Mouse (Mus musculus): ENCODE results near the gene Mapkap1. TPM values are rescaled to one million over a fixed set of nuclear protein-coding genes. Genes with fewer than 3 reads are reported as not detected.
"Not testable (repeated sequence)": the region's sequence is repeated elsewhere in the genome, so short reads cannot be mapped to it uniquely, and the experiment has no call there.

The Mapkap1 gene
- polyA plus RNA-seq, 1 experiment from 2014 or later, result 30.9 TPM

DNA sequence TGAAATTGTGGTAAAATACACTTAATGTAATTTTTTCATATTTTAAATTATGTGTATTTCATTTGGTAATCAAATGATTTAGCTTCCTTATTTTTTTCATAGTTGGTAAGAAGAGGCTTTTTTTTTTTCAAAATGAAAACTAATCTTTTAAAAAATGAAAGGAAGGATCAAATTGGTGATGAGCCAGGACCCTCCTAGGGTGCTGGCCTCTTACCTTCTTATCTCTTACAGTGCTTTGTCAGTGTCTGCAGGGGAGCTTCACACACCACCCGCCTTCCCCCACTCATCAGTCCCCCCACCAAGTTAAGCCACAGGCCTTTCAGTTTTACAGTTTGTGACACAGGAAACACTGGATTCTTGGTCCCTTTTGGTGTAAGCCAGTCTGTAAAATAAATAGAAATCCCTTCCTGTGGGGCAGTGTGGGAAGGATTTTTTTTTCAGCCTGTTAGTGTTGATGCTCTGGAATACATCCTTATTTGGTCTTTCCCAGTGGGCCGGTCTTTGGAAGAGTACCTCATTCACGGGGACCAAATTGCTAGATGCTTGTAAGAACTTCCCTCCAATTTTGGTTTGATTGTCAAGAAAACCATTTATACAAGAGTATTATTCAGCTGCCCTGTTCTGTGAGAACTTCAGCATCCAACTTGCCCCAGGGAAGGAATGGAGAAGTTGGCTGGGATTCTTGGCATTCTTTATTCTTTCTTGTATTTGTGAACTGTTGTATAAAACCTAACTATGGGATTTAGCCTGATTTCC is 97.6 kb downstream of the Mapkap1 start:
- WGBS (ENCODE audit: insufficient replicate concordance), result 44% methylated on average over 3 of the region's 3 CpGs
- Histone ChIP-seq H3K4me2 (no peak overlapping the region), H3K36me3 (replicated peaks) (0 out of 2 replicates have a peak, but pooled peaks cover 2% of the 10 kb centered on the region), H3K9ac (no peak overlapping the region), H3K9me3 (replicated peaks) (no peaks in the 10 kb centered on the region), H3K27me3 (no peaks in the 10 kb centered on the region), H3K27ac (replicated peaks) (no peak overlapping the region), H3K4me3 (replicated peaks) (no peak overlapping the region), H3K4me1 (replicated peaks) (no peaks in the 10 kb centered on the region)
- no peak for ATAC-seq (ENCODE audit: insufficient read depth)

- not testable (repeated sequence) for H3K27ac ChIP-seq (replicated peaks); H3K27me3 ChIP-seq; H3K4me2 ChIP-seq; H3K36me3 ChIP-seq (replicated peaks); H3K9me3 ChIP-seq (replicated peaks); H3K4me3 ChIP-seq (replicated peaks); H3K9ac ChIP-seq; ATAC-seq (ENCODE audit: insufficient read depth); H3K4me1 ChIP-seq (replicated peaks)
- 72% methylated on average over 2 of the region's 2 CpGs for WGBS (ENCODE audit: insufficient replicate concordance)
Measured at GRCm38 (mm10) chr2:34506162-34506561, 99.6 kb downstream of the Mapkap1 start.

- no peak for ATAC-seq (ENCODE audit: insufficient read depth)
- no peaks in the 10 kb centered on the region for H3K36me3 ChIP-seq (replicated peaks)
- H3K4me1 ChIP-seq (replicated peaks), result no peaks in the 10 kb centered on the region
- no peak overlapping the region for H3K4me3 ChIP-seq (replicated peaks)
- no peak overlapping the region for H3K4me2 ChIP-seq
- no peaks in the 10 kb centered on the region for H3K9me3 ChIP-seq (replicated peaks)
- H3K9ac ChIP-seq, result no peak overlapping the region
- no peak overlapping the region for H3K27ac ChIP-seq (replicated peaks)
- H3K27me3 ChIP-seq, result no peaks in the 10 kb centered on the region
- 86% methylated on average over 5 of the region's 5 CpGs for WGBS (ENCODE audit: insufficient replicate concordance)
Measured at GRCm38 (mm10) chr2:34509856-34510255, 103.3 kb downstream of the Mapkap1 start.

- Histone ChIP-seq H3K4me2 (no peak overlapping the region), H3K9ac (no peak overlapping the region), H3K4me3 (replicated peaks) (no peak overlapping the region), H3K4me1 (replicated peaks) (no peaks in the 10 kb centered on the region), H3K27me3 (no peaks in the 10 kb centered on the region), H3K36me3 (replicated peaks) (no peaks in the 10 kb centered on the region), H3K27ac (replicated peaks) (no peak overlapping the region), H3K9me3 (replicated peaks) (no peaks in the 10 kb centered on the region)
- no peak for ATAC-seq (ENCODE audit: insufficient read depth)
- 75% methylated on average over 5 of the region's 5 CpGs for WGBS (ENCODE audit: insufficient replicate concordance)
Measured at GRCm38 (mm10) chr2:34515263-34515662, 108.7 kb downstream of the Mapkap1 start.

GRCm38 (mm10) chr2:34518083-34518482 is 111.5 kb downstream of the Mapkap1 start:
- no peaks in the 10 kb centered on the region for H3K27me3 ChIP-seq
- no peak overlapping the region for H3K4me2 ChIP-seq
- WGBS (ENCODE audit: insufficient replicate concordance), result 42% methylated on average over 2 of the region's 2 CpGs
- no peak overlapping the region for H3K27ac ChIP-seq (replicated peaks)
- H3K36me3 ChIP-seq (replicated peaks), result no peaks in the 10 kb centered on the region
- H3K9me3 ChIP-seq (replicated peaks), result no peaks in the 10 kb centered on the region
- no peaks in the 10 kb centered on the region for H3K4me1 ChIP-seq (replicated peaks)
- H3K9ac ChIP-seq, result no peak overlapping the region
- H3K4me3 ChIP-seq (replicated peaks), result no peak overlapping the region
- no peak for ATAC-seq (ENCODE audit: insufficient read depth)

DNA sequence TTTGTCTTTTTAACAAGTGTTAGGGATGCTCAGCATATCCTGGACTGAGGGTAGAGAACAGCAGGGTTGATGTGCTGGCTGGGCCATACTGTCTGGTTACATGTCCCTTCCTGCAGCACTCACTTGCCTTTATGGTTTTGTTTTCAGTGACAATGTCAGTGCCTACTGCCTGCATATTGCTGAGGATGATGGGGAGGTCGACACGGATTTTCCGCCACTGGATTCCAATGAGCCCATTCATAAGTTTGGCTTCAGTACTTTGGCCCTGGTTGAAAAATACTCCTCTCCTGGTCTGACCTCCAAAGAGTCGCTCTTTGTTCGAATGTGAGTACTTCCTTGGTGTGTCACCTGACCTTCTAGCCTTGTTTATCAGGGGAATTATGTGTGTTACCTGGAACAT is 112.0 kb downstream of the Mapkap1 start:
- Histone ChIP-seq H3K9me3 (replicated peaks) (no peaks in the 10 kb centered on the region), H3K36me3 (replicated peaks) (no peaks in the 10 kb centered on the region), H3K27me3 (no peaks in the 10 kb centered on the region), H3K4me1 (replicated peaks) (no peaks in the 10 kb centered on the region), H3K4me2 (no peak overlapping the region), H3K9ac (no peak overlapping the region), H3K27ac (replicated peaks) (no peak overlapping the region), H3K4me3 (replicated peaks) (no peak overlapping the region)
- 76% methylated on average over 5 of the region's 5 CpGs for WGBS (ENCODE audit: insufficient replicate concordance)
- ATAC-seq (ENCODE audit: insufficient read depth), result no peak

- H3K27me3 ChIP-seq, result no peaks in the 10 kb centered on the region
- H3K4me2 ChIP-seq, result no peak overlapping the region
- no peaks in the 10 kb centered on the region for H3K9me3 ChIP-seq (replicated peaks)
- no peak overlapping the region for H3K27ac ChIP-seq (replicated peaks)
- H3K36me3 ChIP-seq (replicated peaks), result no peaks in the 10 kb centered on the region
- H3K9ac ChIP-seq, result no peak overlapping the region
- WGBS (ENCODE audit: insufficient replicate concordance), result 43% methylated on average over 6 of the region's 6 CpGs
- H3K4me1 ChIP-seq (replicated peaks), result no peaks in the 10 kb centered on the region
- ATAC-seq (ENCODE audit: insufficient read depth), result no peak
- no peak overlapping the region for H3K4me3 ChIP-seq (replicated peaks)
Measured at GRCm38 (mm10) chr2:34519525-34519924, 113.0 kb downstream of the Mapkap1 start.

- Histone ChIP-seq H3K9me3 (replicated peaks) (no peaks in the 10 kb centered on the region), H3K4me3 (replicated peaks) (no peak overlapping the region), H3K9ac (no peak overlapping the region), H3K4me1 (replicated peaks) (no peaks in the 10 kb centered on the region), H3K27ac (replicated peaks) (no peak overlapping the region), H3K36me3 (replicated peaks) (no peaks in the 10 kb centered on the region), H3K4me2 (no peak overlapping the region), H3K27me3 (no peaks in the 10 kb centered on the region)
- no peak for ATAC-seq (ENCODE audit: insufficient read depth)
- WGBS (ENCODE audit: insufficient replicate concordance), result 75% methylated on average over 3 of the region's 3 CpGs
Measured at GRCm38 (mm10) chr2:34521384-34521783, 114.8 kb downstream of the Mapkap1 start.

GRCm38 (mm10) chr2:34526527-34527371 is 120.2 kb downstream of the Mapkap1 start:
- no peaks in the 10 kb centered on the region for H3K27me3 ChIP-seq
- 69% methylated on average over 15 of the region's 15 CpGs for WGBS (ENCODE audit: insufficient replicate concordance)
- H3K9ac ChIP-seq, result no peak overlapping the region
- H3K4me3 ChIP-seq (replicated peaks), result no peak overlapping the region
- no peak overlapping the region for H3K27ac ChIP-seq (replicated peaks)
- H3K4me1 ChIP-seq (replicated peaks), result no peaks in the 10 kb centered on the region
- no peak overlapping the region for H3K4me2 ChIP-seq
- H3K36me3 ChIP-seq (replicated peaks), result no peaks in the 10 kb centered on the region
- ATAC-seq (ENCODE audit: insufficient read depth), result no peak
- H3K9me3 ChIP-seq (replicated peaks), result no peaks in the 10 kb centered on the region

DNA sequence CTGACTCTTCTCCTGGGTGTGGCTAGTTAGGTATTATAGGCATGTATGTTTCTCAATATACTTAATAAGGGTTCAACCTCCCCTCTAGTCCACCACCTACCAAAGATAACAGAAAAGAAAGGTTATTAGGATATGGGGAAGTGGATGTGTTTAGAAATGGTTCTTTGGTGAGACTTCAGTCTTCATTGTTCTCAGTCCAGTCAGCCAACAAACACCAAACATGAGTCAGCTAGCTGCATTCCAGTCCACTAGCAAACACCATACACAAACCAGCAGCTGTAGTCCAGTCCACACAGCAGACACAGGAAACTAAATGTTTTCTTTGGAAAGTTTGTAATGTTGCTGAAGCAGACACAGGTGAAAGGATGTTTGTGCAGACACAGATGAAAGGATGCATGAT is 121.9 kb downstream of the Mapkap1 start:
- Histone ChIP-seq H3K9me3 (replicated peaks) (no peaks in the 10 kb centered on the region), H3K36me3 (replicated peaks) (no peaks in the 10 kb centered on the region), H3K9ac (no peak overlapping the region), H3K27ac (replicated peaks) (no peak overlapping the region), H3K4me2 (no peak overlapping the region), H3K4me1 (replicated peaks) (no peaks in the 10 kb centered on the region), H3K4me3 (replicated peaks) (no peak overlapping the region), H3K27me3 (no peaks in the 10 kb centered on the region)
- ATAC-seq (ENCODE audit: insufficient read depth), result no peak

DNA sequence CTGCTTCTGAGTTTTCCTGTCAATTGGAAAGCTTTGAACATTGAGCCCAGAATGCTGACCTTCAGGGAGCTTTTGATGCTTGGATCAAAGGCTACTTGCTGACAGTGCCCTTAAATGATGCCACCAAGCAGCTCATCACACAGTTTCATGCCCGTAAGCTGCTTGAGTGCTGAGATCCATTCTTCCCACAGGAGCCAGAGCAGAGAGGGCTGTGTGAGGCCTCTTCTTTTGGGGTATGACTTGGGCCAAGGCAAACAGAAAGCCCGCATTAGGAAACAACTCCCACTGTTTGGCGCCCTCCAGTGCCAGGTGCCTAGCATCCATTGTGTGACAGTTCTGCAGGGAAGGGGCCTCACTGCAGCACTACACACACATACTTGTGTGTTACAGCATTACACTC is 123.5 kb downstream of the Mapkap1 start:
- WGBS (ENCODE audit: insufficient replicate concordance), result 63% methylated on average over 3 of the region's 3 CpGs
- Histone ChIP-seq H3K27me3 (no peaks in the 10 kb centered on the region), H3K36me3 (replicated peaks) (no peaks in the 10 kb centered on the region), H3K4me2 (no peak overlapping the region), H3K9ac (no peak overlapping the region), H3K27ac (replicated peaks) (no peak overlapping the region), H3K4me3 (replicated peaks) (no peak overlapping the region), H3K9me3 (replicated peaks) (no peaks in the 10 kb centered on the region), H3K4me1 (replicated peaks) (no peaks in the 10 kb centered on the region)
- no peak for ATAC-seq (ENCODE audit: insufficient read depth)
